Mouse (Mus musculus) myocyte (in vitro differentiated cells): ENCODE measurements at regions not wholly inside any gene's neighbourhood (a gene's known extent, or its start where the extent isn't known, plus 50 kb on each side); places are given as distances from the start of the nearest gene placed in this dataset.

ENCODE experiments used
- E2F4 ChIP-seq: IDR thresholded peaks from one replicate; pipeline ENCODE4 v1.6.1; 2011; ENCODE audit warnings: mild to moderate bottlenecking, control low read depth, moderate library complexity; ENCODE audit not compliant: insufficient read depth
- POLR2A ChIP-seq: IDR thresholded peaks from one replicate; pipeline ENCODE4 v1.6.1; 2011; ENCODE audit warnings: low read depth, mild to moderate bottlenecking, control low read depth, moderate library complexity; ENCODE audit not compliant: insufficient read length

DNA sequence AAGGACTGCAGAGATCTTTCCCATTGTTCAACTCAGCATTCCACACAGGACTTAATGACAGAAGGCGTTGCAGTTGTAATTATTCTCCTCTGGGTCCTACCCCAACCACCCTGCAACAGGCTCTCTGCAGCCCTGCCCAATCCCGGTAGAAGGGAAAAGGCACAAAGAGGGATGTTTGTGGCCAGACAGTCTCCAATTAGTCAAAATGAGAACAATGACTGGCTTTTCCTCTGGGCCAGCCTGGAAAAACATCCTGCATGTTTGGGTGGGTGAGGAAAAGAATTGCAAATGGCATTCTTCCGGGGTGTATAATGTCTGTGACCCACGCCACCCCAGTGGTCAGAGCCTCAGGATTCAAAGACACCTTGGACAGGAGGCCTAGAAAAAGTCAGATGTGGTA, 168.8 kb upstream of the Spag17 start:
- TF ChIP-seq POLR2A (no peak), E2F4 (no peak)
